Mouse (Mus musculus): ENCODE data around the gene Doc2g. TPM values are rescaled to one million over a fixed set of nuclear protein-coding genes. Genes with fewer than 3 reads are reported as not detected.
A peak's percentile ranks its signal among the peaks of the same experiment; 100 is the strongest.
"Not testable (repeated sequence)": the region's sequence is repeated elsewhere in the genome, so short reads cannot be mapped to it uniquely, and the experiment has no call there.

Doc2g gene
- 3.8 and 3.9 TPM in 2 replicates for polyA plus RNA-seq (2015; fragmentation: Nextera tagmentation; extraction: Ambion mirVana)

DNA sequence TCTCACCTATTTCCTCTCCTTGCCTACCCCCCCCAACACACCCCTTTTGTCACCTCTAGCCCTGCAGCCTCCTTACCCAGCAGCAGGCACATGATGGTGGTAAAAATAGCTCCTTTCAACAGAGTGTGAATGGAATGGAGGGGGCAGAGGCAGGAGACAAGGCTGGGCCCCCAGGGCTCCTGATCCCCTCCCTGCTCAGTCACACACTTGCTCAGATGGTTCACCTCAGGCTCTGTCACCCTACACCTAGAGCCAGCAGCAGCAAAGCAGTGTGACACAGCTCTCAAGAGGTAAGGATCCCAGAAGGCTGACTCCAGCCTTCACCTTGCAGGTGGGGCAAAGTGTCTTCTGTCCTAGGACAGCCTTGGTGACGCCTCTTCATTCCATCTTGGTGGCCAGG is at the start of gene Doc2g:
Doc2g (plus strand) TSS at position 202 of the 400 bp plus-strand sequence.
- Histone ChIP-seq H3K4me1 (replicated peaks; ENCODE audit: control insufficient read depth, insufficient read depth, low read length) (peaks cover 14% of the 10 kb centered on the region; the same call in 1 of the 2 replicates), H3K9ac (ENCODE audit: low read length) (no peak within 1 kb of the TSS), H3K4me2 (ENCODE audit: low read depth, low read length) (no peak within 1 kb of the TSS), H3K27ac (ENCODE audit: low read length) (no peak within 1 kb of the TSS), H3K9me3 (ENCODE audit: control insufficient read depth, low read length) (no peaks in the 10 kb centered on the region), H3K27me3 (ENCODE audit: control insufficient read depth, insufficient read depth, low read depth, low read length) (no peaks in the 10 kb centered on the region), H3K36me3 (ENCODE audit: control insufficient read depth, insufficient read depth, low read length) (peaks cover 13% of the 10 kb centered on the region), H3K4me3 (ENCODE audit: low read length) (no peak within 1 kb of the TSS)
- 61% methylated on average over 1 of the region's 1 CpGs for WGBS
- ATAC-seq (ENCODE audit: low read depth) = no peak

DNA sequence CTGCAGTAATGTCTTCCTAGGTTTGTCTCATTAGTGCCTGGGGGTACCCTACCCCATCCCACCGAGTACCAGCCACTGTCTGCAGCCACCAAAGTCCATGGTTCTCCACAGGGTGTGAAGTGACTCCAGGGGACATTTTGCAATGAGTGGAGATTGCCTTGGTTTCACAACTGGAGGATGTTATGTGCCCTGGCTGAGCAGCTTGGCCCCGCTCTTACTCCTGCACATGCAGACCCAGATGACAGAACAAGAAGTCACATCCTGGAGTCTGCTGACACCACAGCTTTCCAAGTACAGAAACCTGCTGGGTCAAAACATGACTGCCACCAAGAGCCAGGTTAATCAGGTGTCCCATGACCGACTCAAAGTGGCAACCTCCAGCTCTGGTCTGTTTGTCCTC is 48.1 kb upstream of the Doc2g start:
- Histone ChIP-seq H3K9me3 (ENCODE audit: control insufficient read depth, low read length) (no peaks in the 10 kb centered on the region), H3K4me3 (ENCODE audit: low read length) (no peak overlapping the region), H3K27me3 (ENCODE audit: control insufficient read depth, insufficient read depth, low read depth, low read length) (no peaks in the 10 kb centered on the region), H3K9ac (ENCODE audit: low read length) (no peak overlapping the region), H3K4me1 (replicated peaks; ENCODE audit: control insufficient read depth, insufficient read depth, low read length) (no peaks in the 10 kb centered on the region), H3K4me2 (ENCODE audit: low read depth, low read length) (no peak overlapping the region), H3K27ac (ENCODE audit: low read length) (no peak overlapping the region), H3K36me3 (ENCODE audit: control insufficient read depth, insufficient read depth, low read length) (no peaks in the 10 kb centered on the region)
- 66% methylated on average over 3 of the region's 3 CpGs for WGBS
- ATAC-seq (ENCODE audit: low read depth) = no peak

DNA sequence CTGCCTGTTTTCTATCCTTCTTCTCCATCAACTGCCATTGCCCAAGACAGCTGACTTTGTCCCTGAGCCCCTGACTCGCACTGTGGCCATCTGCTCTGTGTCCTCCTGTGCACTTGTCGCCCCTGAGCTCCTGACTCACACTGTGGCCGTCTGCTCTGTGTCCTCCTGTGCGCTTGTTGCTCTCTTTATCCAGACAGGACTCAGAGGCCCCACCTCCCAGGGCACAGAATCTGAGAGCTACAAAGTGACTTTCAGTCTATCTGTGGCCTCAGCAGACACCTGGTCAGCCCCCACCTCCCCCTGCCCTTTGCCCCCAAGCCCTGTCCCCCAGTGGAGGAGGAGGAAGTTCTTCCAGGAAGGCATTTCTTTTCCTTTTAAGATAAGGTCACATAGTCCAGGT is 47.3 kb upstream of the Doc2g start:
- no peak overlapping the region for H3K4me2 ChIP-seq (ENCODE audit: low read depth, low read length)
- no peaks in the 10 kb centered on the region for H3K36me3 ChIP-seq (ENCODE audit: control insufficient read depth, insufficient read depth, low read length)
- H3K4me1 ChIP-seq (replicated peaks; ENCODE audit: control insufficient read depth, insufficient read depth, low read length) = no peaks in the 10 kb centered on the region
- no peak overlapping the region for H3K27ac ChIP-seq (ENCODE audit: low read length)
- H3K9ac ChIP-seq (ENCODE audit: low read length) = no peak overlapping the region
- H3K9me3 ChIP-seq (ENCODE audit: control insufficient read depth, low read length) = no peaks in the 10 kb centered on the region
- WGBS = 45% methylated on average over 4 of the region's 4 CpGs
- H3K27me3 ChIP-seq (ENCODE audit: control insufficient read depth, insufficient read depth, low read depth, low read length) = no peaks in the 10 kb centered on the region
- no peak overlapping the region for H3K4me3 ChIP-seq (ENCODE audit: low read length)
- no peak for ATAC-seq (ENCODE audit: low read depth)

DNA sequence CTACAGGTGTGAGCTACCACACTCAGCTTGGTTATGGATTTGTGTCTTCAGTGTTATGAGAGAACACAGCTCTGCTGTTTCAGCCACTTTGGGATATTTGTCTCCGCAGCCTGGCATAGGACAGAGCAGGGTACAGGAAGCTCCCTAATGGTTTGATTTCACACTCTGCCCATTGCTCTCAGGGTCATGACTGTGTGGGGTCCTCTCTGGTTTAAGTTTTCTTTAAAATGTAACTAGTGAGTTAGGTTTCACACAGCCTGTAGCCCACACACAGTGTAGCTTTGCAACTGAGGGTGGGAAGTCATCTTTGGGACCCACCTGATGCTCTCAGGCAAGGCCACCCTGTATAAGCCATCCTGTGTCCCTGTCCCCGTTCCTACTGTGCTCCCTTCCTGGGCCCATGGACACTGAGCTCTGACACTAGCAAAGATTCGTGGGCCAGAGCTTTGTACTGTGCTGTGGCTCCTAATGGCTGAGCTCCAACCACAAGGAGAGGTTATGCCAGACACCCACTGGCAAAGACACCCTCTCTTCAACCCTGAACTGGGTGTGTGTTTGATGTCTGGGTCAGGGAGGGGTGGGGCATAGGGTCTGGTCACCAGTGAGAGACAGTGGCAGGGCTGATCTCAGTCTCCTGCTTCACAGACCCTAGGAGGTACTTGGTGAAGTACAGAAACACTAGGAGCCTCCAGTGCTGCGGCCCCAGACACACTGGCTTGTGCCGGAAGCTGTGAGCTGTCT is 45.6 kb upstream of the Doc2g start:
- H3K4me1 ChIP-seq (replicated peaks; ENCODE audit: control insufficient read depth, insufficient read depth, low read length); H3K9ac ChIP-seq (ENCODE audit: low read length); H3K4me2 ChIP-seq (ENCODE audit: low read depth, low read length); H3K4me3 ChIP-seq (ENCODE audit: low read length); ATAC-seq (ENCODE audit: low read depth); H3K36me3 ChIP-seq (ENCODE audit: control insufficient read depth, insufficient read depth, low read length); H3K27ac ChIP-seq (ENCODE audit: low read length); H3K27me3 ChIP-seq (ENCODE audit: control insufficient read depth, insufficient read depth, low read depth, low read length); H3K9me3 ChIP-seq (ENCODE audit: control insufficient read depth, low read length): not testable (repeated sequence)
- 78% methylated on average over 5 of the region's 5 CpGs for WGBS

DNA sequence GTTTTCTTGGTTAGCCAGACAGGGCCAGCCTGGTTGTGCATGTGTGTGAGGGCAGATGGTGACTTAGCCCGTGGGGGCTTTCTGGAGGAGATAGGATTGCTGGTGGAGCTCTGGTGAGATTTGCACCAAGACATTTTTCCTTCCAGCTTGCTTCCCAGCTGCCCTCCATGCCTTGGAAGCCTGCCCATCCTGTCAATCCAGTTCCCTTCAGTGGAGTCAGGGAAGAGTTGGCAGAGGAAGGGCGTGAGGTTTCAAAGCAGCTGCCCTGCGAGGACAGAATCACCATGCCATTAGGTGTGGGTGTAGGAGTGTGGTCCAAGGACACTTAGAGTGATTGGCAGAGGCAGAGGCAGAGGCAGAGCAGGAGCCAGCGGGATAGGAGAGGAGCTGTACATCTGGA is 44.6 kb upstream of the Doc2g start, which contains the start of gene Aldh3b3:
Aldh3b3 (plus strand) TSS at position 176 of the 400 bp plus-strand sequence.
- ATAC-seq (ENCODE audit: low read depth) = no peak

DNA sequence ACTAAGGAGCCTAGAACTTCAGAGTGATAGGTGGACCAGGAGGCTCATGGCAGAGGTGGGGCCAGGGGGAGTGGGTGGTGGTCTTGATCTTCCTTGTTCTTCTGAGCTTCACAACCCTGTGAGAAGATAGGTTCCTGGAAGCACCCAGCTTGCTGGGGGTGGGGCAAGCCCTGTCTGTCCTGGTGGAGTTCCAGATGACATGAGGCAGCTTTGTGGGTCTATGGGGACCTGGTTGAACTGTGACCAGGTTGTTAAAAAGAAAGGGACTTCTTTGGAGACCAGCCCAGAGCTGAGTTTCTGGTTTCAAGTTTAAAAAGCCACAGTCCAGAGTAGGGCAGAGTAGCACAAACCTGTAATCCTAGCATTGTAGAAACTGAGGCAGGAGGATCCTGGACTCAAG is 44.1 kb upstream of the Doc2g start:
- Histone ChIP-seq H3K9ac (ENCODE audit: low read length) (no peak overlapping the region), H3K36me3 (ENCODE audit: control insufficient read depth, insufficient read depth, low read length) (no peaks in the 10 kb centered on the region), H3K27ac (ENCODE audit: low read length) (no peak overlapping the region), H3K4me1 (replicated peaks; ENCODE audit: control insufficient read depth, insufficient read depth, low read length) (no peaks in the 10 kb centered on the region), H3K4me2 (ENCODE audit: low read depth, low read length) (no peak overlapping the region), H3K27me3 (ENCODE audit: control insufficient read depth, insufficient read depth, low read depth, low read length) (no peaks in the 10 kb centered on the region), H3K4me3 (ENCODE audit: low read length) (no peak overlapping the region), H3K9me3 (ENCODE audit: control insufficient read depth, low read length) (no peaks in the 10 kb centered on the region)
- no peak for ATAC-seq (ENCODE audit: low read depth)

More for the DNA sequence above, 44.6 kb upstream of the Doc2g start, which contains the start of gene Aldh3b3:
- Histone ChIP-seq H3K36me3 (ENCODE audit: control insufficient read depth, insufficient read depth, low read length) (no peaks in the 10 kb centered on the region), H3K27me3 (ENCODE audit: control insufficient read depth, insufficient read depth, low read depth, low read length) (no peaks in the 10 kb centered on the region), H3K27ac (ENCODE audit: low read length) (no peak within 1 kb of the TSS), H3K4me1 (replicated peaks; ENCODE audit: control insufficient read depth, insufficient read depth, low read length) (no peaks in the 10 kb centered on the region), H3K4me3 (ENCODE audit: low read length) (no peak within 1 kb of the TSS), H3K9me3 (ENCODE audit: control insufficient read depth, low read length) (no peaks in the 10 kb centered on the region), H3K9ac (ENCODE audit: low read length) (no peak within 1 kb of the TSS), H3K4me2 (ENCODE audit: low read depth, low read length) (no peak within 1 kb of the TSS)
- 53% methylated on average over 4 of the region's 4 CpGs for WGBS

DNA sequence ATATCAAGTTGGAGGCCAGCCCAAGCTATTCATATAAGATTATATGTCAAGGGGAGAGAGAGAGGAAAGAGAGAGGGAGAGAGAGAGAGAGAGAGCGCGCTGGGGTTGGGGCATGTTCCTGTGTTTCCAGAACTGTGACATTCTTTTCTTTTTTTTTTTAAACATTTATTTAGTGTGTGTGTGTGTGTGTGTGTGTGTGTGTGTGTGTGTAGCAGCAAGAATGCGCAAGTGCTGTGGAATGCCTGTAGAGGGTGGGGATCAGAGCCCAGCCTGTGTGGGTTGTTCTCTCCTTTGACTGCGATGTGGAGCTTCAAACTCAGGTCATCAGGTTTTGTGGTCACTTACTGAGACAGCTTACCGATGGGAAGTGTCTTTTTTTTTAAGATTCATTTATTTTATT is 42.9 kb upstream of the Doc2g start:
- ATAC-seq (ENCODE audit: low read depth) = peak; percentile 72

DNA sequence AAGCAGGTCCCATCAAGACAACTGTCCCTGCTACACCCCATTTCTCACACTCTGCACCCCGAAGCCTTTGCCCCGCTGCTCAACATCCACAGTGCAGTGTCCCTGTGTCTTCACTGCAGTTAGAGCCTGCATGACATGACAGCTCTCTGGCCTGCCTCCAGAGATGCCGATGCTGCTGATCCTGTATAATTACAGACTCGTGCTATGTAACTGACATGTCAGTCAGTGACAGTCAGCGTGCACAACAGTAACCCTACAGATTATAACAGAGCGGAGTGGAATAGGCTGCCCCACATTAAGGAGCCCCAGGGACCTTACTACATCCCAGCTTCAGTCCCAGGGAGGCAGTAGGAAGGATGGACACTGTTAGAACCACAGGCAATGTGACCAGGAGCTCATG is 41.3 kb upstream of the Doc2g start:
- WGBS = 57% methylated on average over 6 of the region's 6 CpGs
- not testable (repeated sequence) for H3K36me3 ChIP-seq (ENCODE audit: control insufficient read depth, insufficient read depth, low read length); H3K4me2 ChIP-seq (ENCODE audit: low read depth, low read length); H3K4me3 ChIP-seq (ENCODE audit: low read length); H3K27me3 ChIP-seq (ENCODE audit: control insufficient read depth, insufficient read depth, low read depth, low read length); H3K4me1 ChIP-seq (replicated peaks; ENCODE audit: control insufficient read depth, insufficient read depth, low read length); H3K9ac ChIP-seq (ENCODE audit: low read length); H3K9me3 ChIP-seq (ENCODE audit: control insufficient read depth, low read length); ATAC-seq (ENCODE audit: low read depth); H3K27ac ChIP-seq (ENCODE audit: low read length)

More for the DNA sequence above, 42.9 kb upstream of the Doc2g start:
- WGBS = 58% methylated on average over 5 of the region's 5 CpGs
- no peak overlapping the region for H3K4me3 ChIP-seq (ENCODE audit: low read length)
- no peaks in the 10 kb centered on the region for H3K4me1 ChIP-seq (replicated peaks; ENCODE audit: control insufficient read depth, insufficient read depth, low read length)
- no peak overlapping the region for H3K9ac ChIP-seq (ENCODE audit: low read length)
- H3K4me2 ChIP-seq (ENCODE audit: low read depth, low read length) = no peak overlapping the region
- no peaks in the 10 kb centered on the region for H3K27me3 ChIP-seq (ENCODE audit: control insufficient read depth, insufficient read depth, low read depth, low read length)
- no peaks in the 10 kb centered on the region for H3K36me3 ChIP-seq (ENCODE audit: control insufficient read depth, insufficient read depth, low read length)
- H3K9me3 ChIP-seq (ENCODE audit: control insufficient read depth, low read length) = no peaks in the 10 kb centered on the region
- no peak overlapping the region for H3K27ac ChIP-seq (ENCODE audit: low read length)

DNA sequence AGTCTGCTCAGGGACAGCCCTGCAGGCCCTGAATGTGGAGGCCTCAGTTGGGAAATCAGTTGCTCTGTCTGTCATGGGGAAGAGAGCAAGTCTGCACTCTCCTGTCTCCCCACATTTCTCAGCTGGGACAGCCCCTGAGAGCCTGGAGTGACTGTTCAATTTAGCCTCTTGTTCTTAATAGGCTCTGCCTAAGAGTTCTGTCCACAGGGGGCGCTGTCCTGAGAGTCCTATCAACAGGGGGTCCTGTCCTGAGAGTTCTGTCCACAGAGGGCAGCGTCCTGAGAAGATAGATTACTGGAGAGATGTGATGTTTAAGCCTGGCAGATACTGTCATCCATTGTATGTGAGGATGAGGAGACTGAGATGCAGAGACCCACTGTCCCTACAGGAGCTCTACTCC is 40.6 kb upstream of the Doc2g start:
- no peak for ATAC-seq (ENCODE audit: low read depth)
- Histone ChIP-seq H3K4me3 (ENCODE audit: low read length) (no peak overlapping the region), H3K4me2 (ENCODE audit: low read depth, low read length) (no peak overlapping the region), H3K9ac (ENCODE audit: low read length) (no peak overlapping the region), H3K27me3 (ENCODE audit: control insufficient read depth, insufficient read depth, low read depth, low read length) (no peaks in the 10 kb centered on the region), H3K9me3 (ENCODE audit: control insufficient read depth, low read length) (no peaks in the 10 kb centered on the region), H3K27ac (ENCODE audit: low read length) (no peak overlapping the region), H3K36me3 (ENCODE audit: control insufficient read depth, insufficient read depth, low read length) (no peaks in the 10 kb centered on the region), H3K4me1 (replicated peaks; ENCODE audit: control insufficient read depth, insufficient read depth, low read length) (no peaks in the 10 kb centered on the region)
- WGBS = 12% methylated on average over 2 of the region's 2 CpGs

All from lung, embryonic 16.5 days (tissue).